Mouse (Mus musculus): ENCODE results near the gene Snd1.

The Snd1 gene

DNA sequence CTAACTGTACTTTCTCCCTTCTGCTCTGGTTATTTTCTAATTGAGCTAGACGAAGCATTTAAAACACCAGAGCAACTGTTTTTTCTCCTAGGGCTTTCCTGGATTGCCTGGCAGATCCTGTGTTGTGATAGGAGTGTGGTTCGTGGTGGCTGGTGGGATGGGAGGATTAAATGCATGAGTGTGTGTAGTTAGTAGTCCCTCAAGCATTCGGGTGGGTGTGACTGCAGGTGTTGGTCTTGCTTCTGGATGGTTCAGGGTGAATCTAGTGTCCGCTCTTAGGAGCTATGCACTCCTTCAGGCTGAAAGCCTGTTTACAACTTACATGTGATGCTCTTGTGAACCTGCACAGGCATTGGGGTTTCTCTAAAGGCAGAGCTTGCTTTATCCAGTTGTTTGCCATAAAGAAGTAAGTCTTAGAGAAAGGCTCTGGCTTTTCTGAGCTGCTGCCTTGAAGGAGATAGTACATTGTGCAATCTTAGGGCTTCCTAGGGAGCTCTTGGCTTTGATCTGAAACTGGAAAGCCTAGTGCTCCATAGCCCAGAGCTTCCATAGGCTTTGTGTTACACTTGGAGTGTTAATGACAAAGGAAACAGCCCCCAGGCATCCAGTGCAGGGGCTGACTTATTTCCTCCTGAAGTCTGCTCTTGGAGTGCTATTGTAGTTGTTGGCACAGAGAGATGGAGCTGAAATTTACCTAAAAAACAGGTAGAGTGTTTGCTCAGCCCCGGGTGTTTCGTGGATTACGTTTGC lies 75.5 kb downstream of the Snd1 start:
- no peak for DNase-seq

DNA sequence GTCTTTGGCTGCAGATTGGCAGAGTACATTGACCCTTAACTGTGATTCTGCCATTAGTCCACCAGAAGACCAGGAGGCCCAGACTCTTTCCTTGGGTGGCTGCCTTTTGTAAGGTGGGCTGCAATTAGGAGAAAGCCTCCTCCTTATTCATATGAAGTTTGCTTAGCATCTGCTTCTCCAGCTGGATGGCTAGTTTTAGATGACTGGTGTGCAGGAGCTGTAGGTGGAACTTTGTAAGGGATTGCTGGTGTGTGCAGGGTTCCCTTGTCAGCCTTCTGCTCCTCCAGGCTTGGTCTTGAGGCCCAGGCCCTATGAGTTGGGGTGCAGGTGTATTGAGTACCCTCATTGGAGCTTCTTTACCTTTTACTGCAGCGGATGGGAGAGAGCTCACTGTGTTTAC lies 79.5 kb downstream of the Snd1 start:
- no peak for DNase-seq

DNA sequence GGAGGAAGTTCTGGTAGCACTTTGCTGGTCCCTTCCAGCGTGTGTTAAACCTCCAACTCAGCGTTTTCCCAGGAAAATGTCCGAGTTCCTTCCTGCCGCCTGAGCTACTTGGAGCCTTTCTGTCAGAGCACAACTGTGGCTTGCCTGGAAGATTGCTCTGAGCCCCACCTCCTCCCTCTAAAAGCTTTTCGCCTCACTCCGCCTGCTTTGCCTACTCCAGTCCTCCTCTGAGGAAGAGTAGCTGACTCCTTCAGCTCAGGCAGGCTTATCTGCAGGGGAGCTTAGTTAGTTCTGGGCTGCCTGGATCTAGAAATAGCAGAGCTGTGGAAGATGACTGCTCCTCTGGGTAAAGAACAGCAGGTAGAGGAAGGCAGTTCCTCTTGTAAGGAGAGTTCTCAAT lies 80.1 kb downstream of the Snd1 start:
- DNase-seq, result no peak

DNA sequence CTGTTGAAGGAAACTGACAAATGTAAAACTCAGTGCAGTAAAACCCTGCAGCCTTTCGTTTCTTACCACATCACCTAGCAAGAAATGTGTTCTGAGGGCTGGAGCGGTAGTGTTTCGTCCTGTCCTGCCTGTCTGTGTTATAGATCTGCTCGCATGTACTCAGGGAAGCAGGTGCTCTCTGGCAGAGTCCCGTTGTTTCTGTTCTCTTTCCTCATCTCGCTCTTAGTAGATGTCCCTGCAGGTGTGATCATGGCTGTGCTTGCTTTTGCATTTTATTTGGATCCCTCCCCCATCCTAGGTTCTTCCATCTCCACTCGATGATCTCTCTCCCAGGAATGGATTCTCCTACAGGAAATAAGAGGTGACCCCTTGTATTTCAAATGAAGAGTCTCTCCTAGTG lies 80.5 kb downstream of the Snd1 start:
- DNase-seq, result no peak

DNA sequence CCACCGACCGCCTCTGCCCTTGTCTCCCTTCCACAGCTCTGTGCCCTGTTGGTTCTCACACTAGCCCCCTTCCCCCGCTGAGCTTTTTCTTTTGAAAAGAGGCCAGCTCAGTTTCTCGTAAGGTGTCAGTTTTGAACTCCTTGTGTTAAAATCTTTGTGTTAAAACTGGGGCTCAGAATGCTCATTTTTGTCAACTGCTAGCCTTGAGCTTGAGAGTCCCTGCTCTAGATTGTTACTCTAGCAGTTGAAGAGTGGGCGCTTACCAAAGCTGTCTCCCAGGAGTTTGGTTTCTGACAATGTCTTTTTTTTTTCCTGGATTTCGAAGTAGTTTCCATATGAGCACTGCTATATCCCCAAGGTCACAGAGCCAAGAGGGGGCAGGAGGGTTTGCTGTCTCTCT lies 82.8 kb downstream of the Snd1 start:
- no peak for DNase-seq

DNA sequence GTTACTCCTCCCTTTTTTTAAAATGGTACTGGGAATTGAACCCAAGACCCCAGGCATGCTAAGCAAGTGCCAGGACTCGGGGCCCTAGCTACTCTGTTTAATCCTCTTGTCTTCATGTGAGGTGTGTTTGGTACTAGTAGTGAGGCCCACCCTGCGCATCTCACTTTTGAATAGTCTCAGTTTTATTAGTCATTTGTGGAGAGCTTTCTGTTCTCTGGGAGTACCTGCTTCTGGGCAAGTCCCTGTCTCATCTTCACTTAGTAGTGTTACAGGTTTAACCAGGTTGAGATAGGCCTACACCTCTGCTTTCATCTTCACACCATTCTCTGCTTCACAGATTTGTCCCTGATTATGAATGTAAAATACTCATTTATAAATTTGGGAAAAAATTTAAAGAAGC lies 84.5 kb downstream of the Snd1 start:
- DNase-seq, result no peak

DNA sequence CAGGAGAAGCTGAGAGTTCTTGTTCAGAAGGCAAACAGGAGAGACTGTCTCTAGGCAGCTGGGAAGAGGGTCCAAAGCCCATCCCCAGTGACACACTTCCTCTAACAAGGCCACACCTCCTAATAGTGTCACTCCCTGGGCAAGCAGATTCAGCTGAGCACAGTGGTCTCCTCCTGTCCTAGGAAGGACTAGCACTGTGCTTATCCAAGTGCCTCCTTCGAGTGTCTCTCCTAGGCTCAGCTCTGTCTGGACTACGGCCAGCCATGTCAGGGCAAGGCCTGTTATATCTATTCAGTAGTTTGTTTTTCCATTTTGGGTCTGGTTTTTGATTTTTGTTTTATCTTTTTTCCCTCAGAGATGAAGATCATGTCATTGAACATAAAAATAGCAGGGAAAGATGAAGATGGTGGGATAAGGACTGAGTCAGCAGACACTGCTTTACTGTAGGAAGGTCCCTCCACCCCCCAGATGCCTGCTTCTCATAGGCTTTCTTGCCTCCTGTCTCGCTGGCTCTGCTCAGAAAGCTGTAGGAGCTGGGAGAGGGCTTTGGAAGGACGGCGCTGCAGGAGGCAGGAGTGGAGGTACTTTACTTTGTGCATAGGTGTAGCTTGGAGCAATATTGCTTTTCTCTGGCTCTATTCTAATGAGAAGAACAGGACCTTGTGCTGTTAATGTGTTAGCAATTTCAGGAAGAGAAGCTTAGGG lies 86.5 kb downstream of the Snd1 start:
- DNase-seq, result no peak

DNA sequence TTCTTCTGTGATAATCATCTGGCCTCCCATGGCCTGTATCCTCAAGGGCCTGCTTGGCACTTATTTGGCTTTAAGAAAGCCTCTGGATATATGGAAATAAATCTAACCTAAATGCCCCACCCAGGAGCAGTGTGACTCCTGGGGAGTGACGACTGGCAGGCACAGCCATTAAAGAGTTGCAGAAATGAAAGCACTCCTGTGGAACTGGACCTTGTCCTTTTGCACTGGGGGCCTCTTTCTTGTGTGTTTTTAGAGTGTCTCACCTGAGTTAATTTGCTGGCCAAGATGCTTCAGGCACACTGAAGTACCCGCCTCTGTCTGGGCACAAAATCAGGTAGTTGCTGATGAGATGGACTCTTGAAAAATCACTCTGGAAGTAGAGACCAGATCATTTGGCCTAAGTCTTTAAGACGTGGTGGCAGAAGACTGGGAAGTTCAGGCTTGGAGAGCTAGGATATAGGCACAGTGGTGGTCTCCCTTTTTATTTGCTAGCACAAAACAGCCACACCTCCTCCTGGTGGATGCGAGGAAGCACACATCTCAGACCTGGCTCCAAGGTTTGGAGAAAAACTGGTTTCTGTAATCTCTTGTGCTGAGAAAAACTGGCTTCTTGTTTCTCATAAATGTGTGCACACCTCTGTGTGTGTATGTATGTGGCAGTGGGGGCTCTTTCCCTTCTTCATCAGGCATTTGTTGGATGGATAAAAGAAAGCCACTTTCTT lies 87.5 kb downstream of the Snd1 start:
- no peak for DNase-seq

DNA sequence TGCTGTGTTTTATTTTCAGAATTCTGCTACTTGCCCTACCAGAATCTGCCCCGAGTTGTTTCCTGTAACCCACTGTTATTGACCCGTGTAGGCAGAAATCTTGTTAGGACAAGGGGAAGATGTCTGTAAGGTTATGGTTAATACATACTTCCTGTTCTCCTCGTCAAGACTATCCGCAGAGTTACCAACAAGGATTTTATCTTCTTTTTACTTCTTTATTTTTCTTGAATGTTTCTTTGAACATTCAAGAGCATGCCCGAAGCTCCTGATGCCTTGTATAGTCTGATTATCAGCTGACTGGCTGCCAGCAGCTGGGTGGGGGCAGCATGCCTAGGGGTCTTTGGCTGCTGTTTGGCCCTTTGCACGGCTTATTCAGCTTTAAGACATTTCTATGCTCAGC lies 93.0 kb downstream of the Snd1 start:
- no peak for DNase-seq

DNA sequence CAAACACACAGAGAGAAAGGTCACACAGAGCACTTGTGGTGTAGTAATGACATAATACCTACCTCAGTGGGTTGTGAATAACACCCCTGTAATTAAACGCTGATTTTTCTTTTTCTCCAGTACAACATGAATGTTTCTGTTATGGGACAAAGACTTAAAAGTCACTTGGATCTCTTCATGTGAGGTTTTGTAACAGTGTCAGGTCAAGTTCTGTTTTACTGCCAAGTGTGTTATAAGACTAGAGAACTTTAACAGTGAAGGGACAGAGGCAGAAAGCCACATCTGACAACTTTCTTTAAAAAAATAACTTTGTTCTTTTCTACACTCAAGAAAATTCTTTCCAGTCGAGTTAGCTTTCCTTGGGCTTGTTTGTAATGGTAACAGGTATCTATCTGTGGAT lies 97.0 kb downstream of the Snd1 start:
- DNase-seq, result no peak

DNA sequence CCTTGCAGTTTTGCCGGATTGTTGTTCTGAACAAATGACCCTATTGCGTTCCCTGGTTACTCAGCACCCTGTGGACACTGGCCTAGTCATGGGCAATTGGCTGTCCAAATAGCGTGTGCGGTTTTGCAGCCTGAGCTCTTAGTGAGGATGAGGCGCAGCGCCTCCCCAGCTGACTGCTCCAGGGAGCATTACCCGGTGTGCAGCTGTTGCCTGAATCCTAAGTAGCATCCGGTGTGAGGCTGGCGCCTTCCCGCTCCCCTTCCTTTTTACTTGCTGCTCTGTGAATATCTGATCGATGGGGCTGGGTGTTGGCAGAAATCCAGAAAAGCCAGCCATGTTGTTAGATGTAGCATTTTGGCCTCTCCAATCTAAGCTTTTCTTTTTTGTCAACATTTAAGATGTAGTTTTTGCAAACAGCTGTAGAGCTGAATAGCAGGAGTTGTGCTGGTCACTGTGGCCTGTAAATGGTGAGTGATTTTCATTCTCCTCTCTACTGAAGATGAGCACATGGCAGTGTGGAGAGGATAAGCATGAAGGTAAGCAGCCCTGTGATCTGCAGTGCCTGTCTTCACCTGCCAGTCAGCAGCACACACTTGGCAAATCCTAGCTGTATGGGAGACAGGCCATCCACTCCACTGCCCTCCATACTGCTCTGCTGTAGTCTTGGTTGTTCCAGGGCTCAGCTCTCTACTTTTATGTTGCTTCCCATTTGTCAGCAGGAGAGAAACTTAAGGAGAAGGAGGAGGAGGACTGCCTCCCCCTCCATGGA lies 98.2 kb downstream of the Snd1 start:
- no peak for DNase-seq

DNA sequence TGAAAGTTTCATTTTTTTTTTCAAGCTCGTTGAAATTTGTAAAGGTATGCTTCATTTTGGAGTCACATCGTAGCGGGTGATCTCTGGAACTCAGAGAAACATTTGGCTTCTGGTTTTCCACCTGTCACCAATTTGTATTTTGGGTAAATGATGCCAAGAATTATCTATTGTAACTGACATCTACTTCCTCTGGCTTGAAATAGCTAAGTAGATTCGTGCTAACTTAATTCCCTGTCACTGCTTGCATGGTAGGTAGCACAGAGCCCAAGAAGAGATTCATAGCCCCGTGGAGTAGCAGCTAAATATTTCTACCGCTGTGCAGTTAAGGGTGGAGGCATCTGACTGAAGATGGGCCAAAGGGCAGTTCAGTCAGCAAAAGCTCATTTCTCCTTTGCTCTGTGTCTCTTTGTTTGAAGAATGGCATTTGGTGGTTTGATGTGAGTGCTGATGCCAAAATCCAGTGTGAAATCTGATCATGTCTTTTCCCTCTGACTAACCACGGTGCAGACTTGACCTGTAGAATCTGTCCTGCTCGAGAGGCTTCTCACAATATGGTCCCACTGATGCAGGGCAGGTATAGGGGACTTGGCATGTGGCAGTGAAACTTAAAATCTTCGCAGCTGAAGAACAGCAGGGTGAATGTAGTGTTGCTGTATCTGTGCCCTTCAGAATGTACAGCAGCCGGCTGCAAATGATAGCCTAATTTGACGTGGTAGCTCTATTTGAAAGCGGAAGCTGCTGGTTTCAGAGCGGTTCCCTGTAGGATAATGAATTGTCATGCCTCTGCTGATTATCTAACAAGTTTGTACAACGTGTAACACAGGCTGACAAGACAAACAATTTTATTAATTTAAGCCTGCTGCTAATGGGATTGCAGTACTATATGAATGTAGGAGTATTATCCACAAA lies 101.7 kb downstream of the Snd1 start:
- no peak for DNase-seq

DNA sequence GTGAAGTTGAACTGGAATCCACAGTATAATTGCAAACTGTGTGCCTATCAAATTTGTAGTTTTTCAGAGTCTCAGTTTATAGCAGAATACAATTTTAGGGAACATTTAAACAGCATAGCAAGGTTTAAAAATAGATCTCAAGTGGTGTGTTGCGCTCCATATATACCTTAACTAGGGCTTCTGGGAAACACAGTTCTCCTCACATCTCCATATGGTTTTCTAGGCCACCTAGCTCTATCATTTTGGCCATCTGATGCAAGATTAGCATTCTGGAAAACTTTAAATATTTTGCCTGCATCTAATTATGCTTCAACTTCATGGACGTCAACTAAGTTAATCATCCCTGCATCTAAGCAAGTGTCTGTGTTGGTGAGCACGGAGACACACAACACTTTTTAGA lies 107.9 kb downstream of the Snd1 start:
- DNase-seq, result no peak

DNA sequence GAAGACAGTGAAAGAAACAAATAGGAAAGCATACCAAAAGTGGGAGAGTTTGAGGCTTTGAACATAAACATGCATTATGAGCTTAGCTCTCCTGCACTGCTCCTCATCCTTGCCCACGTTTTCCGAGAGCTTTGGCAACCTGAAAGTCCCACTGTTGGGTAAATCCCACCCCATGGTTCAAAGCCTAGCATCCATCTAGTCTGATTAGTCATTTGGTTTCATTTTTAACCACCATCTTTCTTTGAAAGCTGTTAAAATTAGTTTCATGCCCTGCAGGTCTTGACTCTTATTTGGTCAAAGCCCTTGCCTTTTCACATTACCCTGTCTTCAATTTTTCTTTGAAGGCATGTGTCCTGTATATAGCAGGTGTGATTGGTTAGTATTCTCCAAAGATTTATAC lies 108.5 kb downstream of the Snd1 start:
- DNase-seq, result no peak

DNA sequence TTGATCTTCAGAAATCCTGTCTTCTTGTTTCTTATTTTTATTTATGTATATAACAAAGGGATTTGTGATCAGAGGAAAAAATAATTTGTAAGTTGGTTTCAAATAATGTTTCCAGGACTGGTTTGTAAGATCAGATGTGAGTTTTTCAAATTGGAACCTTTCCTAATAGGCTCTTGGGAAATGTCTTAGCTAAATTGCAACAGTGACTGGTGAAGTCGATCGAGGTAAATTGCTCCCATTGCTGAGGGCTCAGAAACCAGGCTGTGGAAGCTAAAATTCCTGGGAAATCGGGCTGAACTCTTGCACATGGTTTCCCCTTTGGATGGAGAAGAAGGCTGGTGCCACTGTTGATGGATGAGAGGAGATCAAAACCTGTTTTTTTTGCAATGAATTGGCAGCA lies 111.9 kb downstream of the Snd1 start:
- DNase-seq, result no peak

DNA sequence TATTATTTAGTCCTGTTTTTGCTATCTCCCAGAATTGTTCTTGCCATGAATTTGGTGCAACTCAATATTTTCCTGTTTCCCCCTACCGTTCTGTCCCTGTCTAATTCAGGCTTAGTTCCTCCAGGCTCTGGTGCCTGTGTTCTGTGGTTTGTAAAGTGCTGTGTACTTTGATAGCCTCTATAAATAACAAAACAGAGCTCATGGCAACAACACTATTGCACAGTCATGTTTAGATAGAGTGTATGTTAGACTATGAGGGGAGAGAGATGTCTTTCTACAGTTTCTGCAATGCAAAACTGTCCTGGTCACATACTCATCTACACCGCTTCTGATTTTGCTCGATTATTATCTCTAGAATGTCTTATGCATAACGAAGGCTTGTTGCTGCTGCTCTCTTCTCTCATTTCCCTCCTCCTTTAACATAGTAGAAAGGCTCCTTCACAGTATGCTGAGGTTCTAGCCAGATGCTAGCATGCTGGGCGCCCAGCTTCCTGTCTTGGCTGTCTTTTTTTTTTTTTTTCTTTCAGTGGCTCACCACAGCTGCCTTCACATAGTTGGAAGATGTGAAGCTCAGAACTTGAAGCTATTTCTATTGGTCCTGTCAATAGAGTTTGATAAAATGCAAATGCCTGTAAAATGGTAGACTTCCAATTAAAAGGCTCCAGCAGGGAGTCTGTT lies 113.7 kb downstream of the Snd1 start:
- peak; percentile 15 to 24 for DNase-seq

DNA sequence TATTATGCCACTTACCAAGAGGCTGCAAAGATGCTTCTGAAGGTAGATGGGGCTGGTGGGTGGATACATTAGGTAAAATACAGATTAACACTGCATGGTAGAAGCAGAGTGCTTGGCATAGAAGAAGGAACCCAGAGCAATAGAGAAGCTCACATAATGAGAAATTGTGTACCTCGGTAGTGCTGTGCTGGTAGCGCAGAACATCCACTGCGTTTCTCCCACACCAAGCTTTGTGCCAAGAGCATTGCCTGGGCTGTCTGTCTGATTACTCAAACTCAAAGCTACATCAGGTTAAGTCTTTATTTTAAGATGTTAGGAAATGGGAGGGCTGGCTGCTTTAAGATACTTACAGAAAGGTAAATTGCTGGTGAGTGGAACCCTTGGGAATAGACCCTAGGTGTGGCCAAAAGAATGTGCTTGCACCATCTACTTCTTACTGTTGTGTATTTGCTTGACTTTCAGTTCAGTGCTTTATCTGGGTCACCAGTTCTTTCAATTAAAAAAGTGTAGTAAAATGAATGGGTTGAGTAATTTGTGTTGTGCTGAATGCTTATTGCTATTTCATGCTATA lies 117.5 kb downstream of the Snd1 start:
- DNase-seq, result no peak

DNA sequence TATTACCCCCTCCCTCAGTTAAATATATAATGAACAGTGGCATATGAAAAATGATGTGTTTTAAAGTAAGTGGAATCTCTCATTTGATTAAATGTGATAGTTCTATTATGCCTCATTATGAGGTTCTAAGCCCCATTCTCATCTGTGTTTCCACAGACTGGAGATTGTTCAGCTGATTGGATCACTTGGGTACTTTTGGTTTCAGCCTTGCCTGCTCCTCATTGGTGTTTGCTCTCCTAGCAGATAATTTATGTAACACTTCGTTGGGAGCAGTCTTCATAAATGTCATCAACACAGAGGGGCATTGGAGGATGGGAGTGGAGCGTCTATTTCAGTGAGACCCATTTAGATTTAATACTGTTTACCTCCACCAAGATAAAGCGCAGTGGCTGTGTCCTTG lies 118.8 kb downstream of the Snd1 start:
- DNase-seq, result no peak

DNA sequence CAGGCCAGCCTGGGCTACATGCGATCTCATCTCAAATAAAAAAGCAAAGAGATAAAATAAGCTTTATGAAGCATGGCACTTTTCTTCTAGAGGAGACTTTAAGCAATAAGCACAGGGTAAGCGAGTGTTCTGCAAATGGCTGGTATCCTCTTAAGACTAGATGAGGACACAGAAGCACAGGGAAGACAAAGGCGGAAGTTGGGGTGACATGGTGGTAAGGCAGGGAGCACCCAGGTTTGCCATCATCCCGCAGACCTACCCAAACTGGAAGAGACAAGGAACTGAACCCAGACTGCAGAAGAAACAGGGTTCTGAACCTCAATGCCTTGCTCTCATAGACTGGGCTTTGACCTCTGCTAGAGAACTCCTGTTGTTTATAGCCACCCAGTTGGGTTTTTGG lies 119.8 kb downstream of the Snd1 start:
- no peak for DNase-seq

DNA sequence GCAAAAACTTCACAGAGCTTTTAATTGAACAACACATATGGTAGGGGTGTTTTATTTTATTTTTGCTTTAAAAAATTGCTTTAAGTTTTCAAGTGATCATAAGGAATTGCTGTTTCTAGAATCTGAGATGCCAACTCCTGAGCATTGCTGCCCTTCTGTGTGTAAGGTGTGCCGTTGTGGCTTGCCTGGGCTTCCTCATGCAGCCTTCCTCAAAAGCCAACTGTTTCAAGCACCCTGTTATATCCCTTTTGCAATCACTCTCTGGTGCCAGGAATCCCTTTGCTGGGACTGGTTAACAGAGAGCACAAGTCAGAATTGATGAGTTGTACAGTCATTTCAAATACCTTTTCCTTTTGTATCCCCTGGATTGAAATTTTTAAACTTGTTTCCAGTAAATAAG lies 120.3 kb downstream of the Snd1 start:
- DNase-seq, result no peak

DNA sequence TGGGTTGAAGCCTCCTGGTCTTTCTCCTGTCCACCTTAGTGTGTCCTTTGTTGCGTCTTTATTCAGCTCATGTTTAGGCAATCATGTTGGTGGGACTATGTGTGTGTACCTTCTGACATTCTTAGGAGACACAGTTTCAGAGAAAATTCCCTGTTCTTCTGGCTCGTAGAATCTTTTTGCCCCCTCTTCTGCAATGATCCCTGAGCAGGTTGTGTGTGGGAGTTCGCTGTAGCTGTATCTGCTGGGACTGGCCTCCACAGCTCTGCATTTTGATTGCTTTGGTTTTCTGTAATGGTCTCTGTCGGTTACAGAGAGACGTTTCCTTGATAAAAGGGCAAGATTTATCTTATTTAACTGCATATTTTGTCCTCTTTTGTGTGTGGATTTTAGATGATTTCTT lies 122.3 kb downstream of the Snd1 start:
- DNase-seq, result no peak

Measured in thymus, adult 18-20 months (tissue).